Mouse (Mus musculus) ES-E14 (cell line): Measurements from ENCODE around the gene Mov10.

Experiments
- CHD2 ChIP-seq: IDR thresholded peaks from 2 replicates; pipeline ENCODE4 v1.6.1; 2014; ENCODE audit warnings: mild to moderate bottlenecking, low read depth, low read length, inconsistent platforms
- MAFK ChIP-seq: IDR thresholded peaks from 2 replicates; pipeline ENCODE4 v1.6.1; 2014; ENCODE audit warnings: mild to moderate bottlenecking, low read depth, low read length, inconsistent platforms; ENCODE audit not compliant: insufficient read depth
- ZC3H11A ChIP-seq: IDR thresholded peaks from 2 replicates; pipeline ENCODE4 v1.6.1; 2012; ENCODE audit warnings: low read depth, mild to moderate bottlenecking, inconsistent platforms, low read length, borderline replicate concordance

DNA sequence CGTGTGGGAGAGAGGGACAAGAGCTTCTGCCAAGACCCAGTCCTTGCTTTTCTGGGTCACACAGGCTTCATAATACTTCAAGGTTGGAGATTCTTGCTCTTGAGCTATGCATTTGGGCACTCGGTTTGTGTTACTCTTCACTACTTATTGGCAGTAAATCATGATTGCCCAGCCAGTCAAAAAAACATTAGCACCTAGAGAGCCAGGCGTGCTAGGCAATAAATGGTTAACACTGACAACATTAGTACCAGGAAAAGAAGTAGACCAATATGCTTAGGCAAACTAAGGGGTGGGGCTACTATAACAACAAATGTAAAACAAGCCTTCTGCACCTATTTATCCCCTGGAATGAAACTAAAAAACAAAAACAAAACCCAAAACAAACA is 379 bp upstream of the Mov10 start:
- TF ChIP-seq MAFK (no peak), ZC3H11A (no peak), CHD2 (no peak)
